Mouse (Mus musculus): ENCODE data around the gene Gbp8. TPM values are rescaled to one million over a fixed set of nuclear protein-coding genes. Genes with fewer than 3 reads are reported as not detected.

Gene Gbp8
- 0.08 TPM in 1 of 2 replicates, not detected in the other for polyA plus RNA-seq (2012; rRNA removed)

DNA sequence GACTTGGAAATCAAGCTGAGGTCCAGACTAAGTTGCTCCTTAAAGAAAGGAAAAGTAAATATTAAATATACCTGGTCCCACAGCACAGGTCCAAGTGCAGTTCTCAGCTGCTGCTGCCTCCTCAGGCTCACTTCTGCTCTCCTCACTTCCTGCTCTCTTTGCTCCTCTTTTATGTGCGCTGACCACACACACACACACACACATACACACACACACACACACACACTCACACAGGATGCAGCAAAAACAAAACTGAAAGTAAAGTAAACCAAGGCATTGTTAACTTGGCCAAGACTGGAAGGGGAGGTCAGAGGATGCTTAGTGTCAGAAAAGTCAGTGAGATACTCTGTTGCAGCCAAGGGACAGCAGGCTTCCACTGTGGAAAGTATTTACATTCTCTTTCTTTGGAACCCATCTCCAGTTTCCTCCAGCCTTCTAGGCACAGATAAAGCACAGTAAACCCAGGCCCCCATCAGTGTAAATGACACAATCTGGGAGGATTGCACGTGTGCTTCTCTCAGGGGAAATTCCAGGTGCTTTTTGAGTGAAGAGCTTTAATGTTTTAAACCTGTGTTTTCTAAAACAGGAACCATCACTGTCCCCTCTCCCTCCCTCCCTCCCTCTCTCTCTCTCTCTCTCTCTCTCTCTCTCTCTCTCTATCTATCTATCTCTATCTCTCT is at the start of gene Gbp8, which contains the start of the genes Gbp9 and Gbp4:
Gbp8 (minus strand) TSS at position 132 of the 680 bp plus-strand sequence.
Gbp9 (minus strand) TSS at position 131 of the 680 bp plus-strand sequence.
Gbp4 (minus strand) TSS at position 178 of the 680 bp plus-strand sequence.

DNA sequence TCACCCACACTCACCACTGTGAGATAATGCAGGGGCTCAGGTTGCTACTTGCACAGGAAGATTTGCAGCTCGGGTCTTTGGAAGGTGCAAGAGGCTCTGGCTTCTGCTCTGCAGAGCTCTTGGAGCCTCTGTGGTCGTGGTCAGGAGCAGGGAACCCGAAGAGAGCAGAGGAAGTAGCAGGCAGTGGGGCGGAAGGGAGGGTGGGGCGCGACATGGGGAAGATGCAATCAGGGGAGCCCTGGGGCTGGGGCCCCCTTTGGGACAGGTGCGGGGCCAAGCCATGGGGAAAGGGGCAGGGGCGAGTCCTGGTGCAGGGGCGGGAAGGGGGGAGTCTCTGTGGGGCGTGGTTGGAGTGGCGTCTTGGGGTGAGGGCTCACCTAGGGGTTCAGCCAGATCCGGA is 156.8 kb downstream of the Gbp8 start, which contains the start of gene Abcg3:
Abcg3 (minus strand) TSS at position 184 of the 400 bp plus-strand sequence.

Other genes with a start within 250 kb of the Gbp8 start
- gene Abcg3, start 156.8 kb downstream of the Gbp8 start, polyA plus RNA-seq (2012; rRNA removed), result 0.16 TPM in 1 of 2 replicates, not detected in the other
- gene Gbp9, start within 50 bp of the Gbp8 start, polyA plus RNA-seq (2012; rRNA removed), result 0.17 and 0.50 TPM in 2 replicates
- 0.27 and 1.2 TPM in 2 replicates for gene Gbp4, start within 50 bp of the Gbp8 start, polyA plus RNA-seq (2012; rRNA removed)
- 0.05 TPM in 1 of 2 replicates, not detected in the other for gene Gbp10, start 100.0 kb upstream of the Gbp8 start, polyA plus RNA-seq (2012; rRNA removed)
- gene Gm43302, start 154.2 kb upstream of the Gbp8 start, polyA plus RNA-seq (2012; rRNA removed), result 0.13 TPM in 1 of 2 replicates, not detected in the other
- 0.23 and 0.40 TPM in 2 replicates for gene Gbp6, start 154.2 kb upstream of the Gbp8 start, polyA plus RNA-seq (2012; rRNA removed)

Data from stomach, adult 2 months (tissue).